Mouse (Mus musculus) CH12.LX (cell line): ENCODE measurements around the gene Arhgef10l. TPM values are rescaled to one million over a fixed set of nuclear protein-coding genes. Genes with fewer than 3 reads are reported as not detected.

Source experiments
- DNase-seq: peaks from one replicate; pipeline ENCODE4 v3.0.0-alpha.2; 2013; ENCODE audit errors: extremely low read depth
- H3K27ac ChIP-seq: 2 replicates; pipeline ENCODE4 v1.5.1; 2012; ENCODE audit warnings: low read depth, mild to moderate bottlenecking, control low read depth, moderate library complexity; ENCODE audit not compliant: insufficient read depth
- H3K27me3 ChIP-seq: replicated peaks from 2 replicates; pipeline ENCODE3; 2012; ENCODE audit warnings: inconsistent platforms
- H3K36me3 ChIP-seq, 2 experiments: replicated peaks in 1 of 2; 2 replicates each; pipeline versions ENCODE3 to v1.6.1; 2012; ENCODE audit warnings: inconsistent platforms in 1 of 2, low read length in 1 of 2, mild to moderate bottlenecking in 1 of 2, mixed read lengths in 1 of 2, moderate library complexity in 1 of 2; ENCODE audit not compliant: control insufficient read depth in 1 of 2, insufficient read depth in 1 of 2
- H3K4me1 ChIP-seq, 2 experiments: 2 replicates each; pipeline ENCODE4 v1.6.1; 2012; ENCODE audit warnings: inconsistent platforms in 1 of 2, moderate library complexity in 1 of 2; ENCODE audit not compliant: insufficient read depth in 2 of 2, control insufficient read depth in 1 of 2
- H3K4me2 ChIP-seq: 2 replicates; pipeline ENCODE4 v1.6.1; 2012; ENCODE audit warnings: low read depth, mild to moderate bottlenecking, control low read depth; ENCODE audit not compliant: poor library complexity, insufficient read depth, severe bottlenecking
- H3K4me3 ChIP-seq, 3 experiments: fragments of 150-350 bp in 1 of 3; sonication (generic) in 1 of 3; replicated peaks in 1 of 3; 2 replicates each; pipeline versions ENCODE3 to v1.5.1; 2011 to 2012; ENCODE audit warnings: low read depth in 2 of 3, low read length in 2 of 3, mild to moderate bottlenecking in 2 of 3, moderate library complexity in 2 of 3, control low read depth in 1 of 3, improper control_type of control experiment in 1 of 3, inconsistent platforms in 1 of 3, mixed read lengths in 1 of 3; ENCODE audit not compliant: poor library complexity in 1 of 3
- H3K79me2 ChIP-seq: replicated peaks from 2 replicates; pipeline ENCODE4 v1.6.1; 2012; ENCODE audit warnings: mild to moderate bottlenecking, moderate library complexity; ENCODE audit not compliant: control insufficient read depth, poor library complexity, insufficient read depth, severe bottlenecking; ENCODE audit errors: extremely low read depth
- H3K9ac ChIP-seq: 2 replicates; pipeline ENCODE4 v1.6.1; 2012; ENCODE audit warnings: low read depth, mild to moderate bottlenecking, control low read depth, moderate library complexity; ENCODE audit not compliant: insufficient read depth
- H3K9me3 ChIP-seq: replicated peaks from 2 replicates; pipeline ENCODE3; 2012; ENCODE audit warnings: low read length, inconsistent platforms, mixed read lengths
- BHLHE40 ChIP-seq: IDR thresholded peaks from 2 replicates; pipeline ENCODE4 v1.6.1; 2011; ENCODE audit warnings: mild to moderate bottlenecking, low read depth, low read length, improper control_type of control experiment
- CHD1 ChIP-seq: IDR thresholded peaks from 2 replicates; pipeline ENCODE4 v1.6.1; 2012; ENCODE audit warnings: low read depth, low read length, improper control_type of control experiment, inconsistent platforms
- CTCF ChIP-seq, 2 experiments: IDR thresholded peaks in 1 of 2; conservative IDR thresholded peaks in 1 of 2; 2 replicates each; pipeline ENCODE4 v1.5.1; 2011 to 2012; ENCODE audit warnings: low read depth in 2 of 2, low read length in 2 of 2, improper control_type of control experiment in 1 of 2, inconsistent platforms in 1 of 2, mild to moderate bottlenecking in 1 of 2, moderate library complexity in 1 of 2
- ELF1 ChIP-seq: IDR thresholded peaks from 2 replicates; pipeline ENCODE4 v1.6.1; 2014; ENCODE audit warnings: low read depth, mild to moderate bottlenecking, inconsistent platforms, low read length, improper control_type of control experiment
- EP300 ChIP-seq: IDR thresholded peaks from 2 replicates; pipeline ENCODE4 v1.6.1; 2011; ENCODE audit warnings: low read length, improper control_type of control experiment
- GABPA ChIP-seq: IDR thresholded peaks from 2 replicates; pipeline ENCODE4 v1.6.1; 2012; ENCODE audit warnings: low read depth, low read length, improper control_type of control experiment, inconsistent platforms; ENCODE audit not compliant: insufficient replicate concordance
- HCFC1 ChIP-seq: IDR thresholded peaks from 2 replicates; pipeline ENCODE4 v1.6.1; 2012; ENCODE audit warnings: low read depth, mild to moderate bottlenecking, inconsistent platforms, low read length, improper control_type of control experiment
- IRF4 ChIP-seq: IDR thresholded peaks from 2 replicates; pipeline ENCODE4 v1.6.1; 2014; ENCODE audit warnings: low read depth, mild to moderate bottlenecking, inconsistent platforms, low read length, improper control_type of control experiment
- JUN ChIP-seq: IDR thresholded peaks from 2 replicates; pipeline ENCODE4 v1.6.1; 2011; ENCODE audit warnings: low read depth, mild to moderate bottlenecking, low read length, improper control_type of control experiment, moderate library complexity; ENCODE audit not compliant: insufficient read depth
- JUND ChIP-seq: conservative IDR thresholded peaks from 2 replicates; pipeline ENCODE4 v1.6.1; 2011; ENCODE audit warnings: low read depth, low read length, improper control_type of control experiment
- KAT2A ChIP-seq: IDR thresholded peaks from 2 replicates; pipeline ENCODE4 v1.6.1; 2012; ENCODE audit warnings: low read length, improper control_type of control experiment, inconsistent platforms; ENCODE audit not compliant: insufficient replicate concordance
- MAZ ChIP-seq: IDR thresholded peaks from 2 replicates; pipeline ENCODE4 v1.6.1; 2012; ENCODE audit warnings: low read depth, mild to moderate bottlenecking, inconsistent platforms, low read length, improper control_type of control experiment, moderate library complexity
- MXI1 ChIP-seq: IDR thresholded peaks from 2 replicates; pipeline ENCODE4 v1.6.1; 2011; ENCODE audit warnings: mild to moderate bottlenecking, low read depth, low read length, improper control_type of control experiment
- MYC ChIP-seq: IDR thresholded peaks from 2 replicates; pipeline ENCODE4 v1.6.1; 2011; ENCODE audit warnings: low read depth, mild to moderate bottlenecking, improper control_type of control experiment, low read length
- NELFE ChIP-seq: IDR thresholded peaks from 2 replicates; pipeline ENCODE4 v1.6.1; 2011; ENCODE audit warnings: low read depth, low read length, improper control_type of control experiment
- POLR2A ChIP-seq: IDR thresholded peaks from 2 replicates; pipeline ENCODE4 v1.6.1; 2011; ENCODE audit warnings: low read depth, mild to moderate bottlenecking, improper control_type of control experiment, low read length
- POLR2AphosphoS2 ChIP-seq: IDR thresholded peaks from 2 replicates; pipeline ENCODE4 v1.6.1; 2011; ENCODE audit warnings: low read depth, low read length, improper control_type of control experiment
- RAD21 ChIP-seq: IDR thresholded peaks from 2 replicates; pipeline ENCODE4 v1.6.1; 2011; ENCODE audit warnings: low read depth, mild to moderate bottlenecking, low read length, improper control_type of control experiment, moderate library complexity
- RCOR1 ChIP-seq: conservative IDR thresholded peaks from 2 replicates; pipeline ENCODE4 v1.6.1; 2012; ENCODE audit warnings: low read depth, mild to moderate bottlenecking, inconsistent platforms, low read length, improper control_type of control experiment
- SIN3A ChIP-seq: IDR thresholded peaks from 2 replicates; pipeline ENCODE4 v1.6.1; 2012; ENCODE audit warnings: low read length, improper control_type of control experiment, inconsistent platforms
- TBP ChIP-seq: conservative IDR thresholded peaks from 2 replicates; pipeline ENCODE4 v1.6.1; 2011; ENCODE audit warnings: low read depth, low read length, improper control_type of control experiment
- TCF12 ChIP-seq: IDR thresholded peaks from 2 replicates; pipeline ENCODE4 v1.6.1; 2014; ENCODE audit warnings: low read depth, mild to moderate bottlenecking, inconsistent platforms, low read length, improper control_type of control experiment
- ZC3H11A ChIP-seq: IDR thresholded peaks from 2 replicates; pipeline ENCODE4 v1.6.1; 2012; ENCODE audit warnings: low read depth, mild to moderate bottlenecking, inconsistent platforms, low read length, improper control_type of control experiment
- ZKSCAN1 ChIP-seq: IDR thresholded peaks from 2 replicates; pipeline ENCODE4 v1.6.1; 2012; ENCODE audit warnings: low read depth, inconsistent platforms, low read length, improper control_type of control experiment, borderline replicate concordance
- ZMIZ1 ChIP-seq: IDR thresholded peaks from 2 replicates; pipeline ENCODE4 v1.6.1; 2012; ENCODE audit warnings: low read depth, mild to moderate bottlenecking, inconsistent platforms, low read length, improper control_type of control experiment
- ZNF384 ChIP-seq: IDR thresholded peaks from 2 replicates; pipeline ENCODE4 v1.6.1; 2012; ENCODE audit warnings: low read depth, low read length, improper control_type of control experiment, inconsistent platforms
- dilution Hi-C: fragments of 300-500 bp; cut with MboI; formaldehyde crosslinking; loops from 2 replicates; pipeline ENCODE4 v1.14.3; 2020; ENCODE audit warnings: low sequenced_read_pairs; ENCODE audit not compliant: extremely low pct_unique_long_range_greater_than_20kb, extremely low pct_ligation_motif_present
- in situ Hi-C: fragments of 300-500 bp; cut with MboI; formaldehyde crosslinking; loops from 3 replicates; pipeline ENCODE4 v1.14.3; 2019; ENCODE audit warnings: low sequenced_read_pairs, low pct_ligation_motif_present, low pct_unique_long_range_greater_than_20kb, mixed read lengths
- polyA plus RNA-seq: library from polyadenylated mRNA; unstranded; fragments of >175 nt; gene quantifications from 2 replicates; pipeline ENCODE4 v1.2.1, GENCODE M21; 2012; ENCODE audit warnings: low read depth; ENCODE audit not compliant: insufficient read length
- total RNA-seq, 2 experiments: library from RNA; depleted of rRNA; stranded (reverse); fragments of 300-350 nt in 1 of 2; fragments of >200 nt in 1 of 2; gene quantifications; 2 replicates each; pipeline ENCODE4 v1.2.3; 2012 to 2014

Gene Arhgef10l
- total and polyA plus RNA-seq, 3 experiments: 4.5 to 15.8 (median 10.2) TPM

DNA sequence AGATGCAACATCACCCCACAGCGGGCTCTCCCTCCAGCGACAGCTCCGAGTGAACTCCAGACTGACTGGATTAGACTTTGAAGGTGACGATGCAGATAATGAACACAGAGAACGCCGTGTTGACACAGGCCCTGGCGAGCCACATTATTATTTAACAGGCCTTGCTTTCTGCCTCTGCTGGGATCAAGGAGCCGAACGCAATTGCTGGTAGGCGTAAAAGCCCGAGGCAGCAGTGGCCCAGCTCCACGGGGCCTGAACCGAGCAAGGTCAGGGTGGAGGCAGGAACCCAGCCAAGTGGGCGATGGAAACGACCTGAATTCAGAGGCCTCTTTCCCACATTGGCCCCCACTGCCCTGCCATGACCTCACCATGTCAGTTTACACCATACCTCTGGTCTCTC, 133.5 kb downstream of the Arhgef10l start:
- dilution Hi-C loops (no loop called here), in situ Hi-C loops (no loop called here)
- no peak for DNase-seq
- H3K79me2 ChIP-seq: no peaks in the 10 kb centered on the region
- H3K4me2 ChIP-seq: no peak overlapping the region
- no peak overlapping the region for H3K27ac ChIP-seq
- no peaks in the 10 kb centered on the region for H3K9me3 ChIP-seq
- TF ChIP-seq ZKSCAN1: no peak
- no peak for TF ChIP-seq RCOR1
- TF ChIP-seq JUND: no peak
- TF ChIP-seq ZC3H11A: no peak
- no peak for TF ChIP-seq RAD21
- TF ChIP-seq JUN: no peak
- no peak for TF ChIP-seq MAZ
- no peak for TF ChIP-seq ELF1
- no peak for TF ChIP-seq ZMIZ1
- no peak for TF ChIP-seq POLR2AphosphoS2
- peaks cover 0 to 91% of the 10 kb centered on the region in 2 experiments for H3K36me3 ChIP-seq
- no peaks in the 10 kb centered on the region for H3K27me3 ChIP-seq
- H3K4me3 ChIP-seq: no peak overlapping the region
- H3K4me1 ChIP-seq: peaks cover 0 to 16% of the 10 kb centered on the region in 2 experiments; a peak in 2 of 4 replicates
- H3K9ac ChIP-seq: no peak overlapping the region

DNA sequence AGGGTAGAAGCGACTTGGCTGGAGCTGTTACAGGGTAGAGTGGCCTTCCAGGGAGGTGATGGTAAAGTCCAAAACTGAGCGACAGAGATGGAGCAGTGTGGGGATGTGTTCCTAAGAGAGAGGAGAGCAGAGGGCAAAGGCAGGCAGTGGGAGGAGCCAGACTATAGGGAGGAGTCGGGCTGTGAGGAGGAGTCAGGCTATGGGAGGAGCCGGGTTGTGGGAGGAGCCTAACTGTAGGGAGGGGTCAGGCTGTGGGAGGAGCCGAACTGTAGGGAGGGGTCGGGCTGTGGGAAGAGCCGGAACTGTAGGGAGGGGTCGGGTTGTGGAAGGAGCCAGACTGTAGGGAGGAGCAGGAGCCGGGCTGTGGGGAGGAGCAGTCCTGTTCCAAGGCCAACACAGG, 134.8 kb downstream of the Arhgef10l start:
- Histone ChIP-seq H3K4me3 (no peak overlapping the region), H3K4me2 (no peak overlapping the region), H3K9ac (no peak overlapping the region), H3K27me3 (no peaks in the 10 kb centered on the region), H3K9me3 (no peaks in the 10 kb centered on the region), H3K27ac (no peak overlapping the region), H3K79me2 (no peaks in the 10 kb centered on the region), H3K4me1 (peaks cover 0 to 12% of the 10 kb centered on the region in 2 experiments; a peak in 2 of 4 replicates), H3K36me3 (peaks cover 0 to 83% of the 10 kb centered on the region in 2 experiments)
- in situ Hi-C loops: no loop called here
- dilution Hi-C loops: no loop called here
- peak; percentile 14 for DNase-seq
- no peak for TF ChIP-seq KAT2A
- no peak for TF ChIP-seq ZKSCAN1
- no peak for TF ChIP-seq POLR2AphosphoS2
- no peak for TF ChIP-seq MXI1
- TF ChIP-seq IRF4: no peak
- TF ChIP-seq EP300: no peak
- no peak for TF ChIP-seq TBP
- TF ChIP-seq HCFC1: no peak
- no peak for TF ChIP-seq SIN3A
- TF ChIP-seq MYC: no peak
- TF ChIP-seq JUN: no peak
- TF ChIP-seq TCF12: no peak
- no peak for TF ChIP-seq POLR2A
- TF ChIP-seq CHD1: no peak
- no peak for TF ChIP-seq ZC3H11A
- no peak for TF ChIP-seq GABPA
- no peak for TF ChIP-seq CTCF (conservative IDR thresholded peaks at IDR 0.05 in 1 of 2, IDR thresholded peaks at IDR 0.05 in 1 of 2; ENCODE audit: low read depth in 2 of 2, low read length in 2 of 2)
- TF ChIP-seq ZNF384: no peak
- TF ChIP-seq NELFE: no peak
- TF ChIP-seq BHLHE40: no peak
